Mouse (Mus musculus) layer of hippocampus, postnatal 25 days (tissue): ENCODE results near the gene Rhou. TPM values are rescaled to one million over a fixed set of nuclear protein-coding genes. Genes with fewer than 3 reads are reported as not detected.

Experiments used
- DNase-seq, 2 experiments: peaks; one replicate each; pipeline ENCODE4 v3.0.0; 2022; ENCODE audit warnings: mixed read lengths in 2 of 2, low spot score in 1 of 2; ENCODE audit errors: extremely low spot score in 1 of 2
- total RNA-seq, 2 experiments: library from RNA; stranded (reverse); gene quantifications; 2 replicates each; pipeline ENCODE4 v1.2.3; 2021

The Rhou gene
- total RNA-seq, 2 experiments from 2014 or later, result 36.3 to 44.0 TPM

- DNase-seq, result no peak
Measured at GRCm38 (mm10) chr8:123684806-123685205, 31.1 kb downstream of the Rhou start.

- DNase-seq, result no peak
Measured at GRCm38 (mm10) chr8:123685477-123685876, 31.7 kb downstream of the Rhou start.

GRCm38 (mm10) chr8:123687826-123688225, 34.1 kb downstream of the Rhou start:
- no peak for DNase-seq

- DNase-seq, result no peak
Measured at GRCm38 (mm10) chr8:123692165-123692962, 38.6 kb downstream of the Rhou start.

GRCm38 (mm10) chr8:123696167-123696566, 42.4 kb downstream of the Rhou start:
- DNase-seq, result no peak

- no peak for DNase-seq
Measured at GRCm38 (mm10) chr8:123697329-123697728, 43.6 kb downstream of the Rhou start.

GRCm38 (mm10) chr8:123700399-123701070, 46.8 kb downstream of the Rhou start:
- DNase-seq, result no peak

GRCm38 (mm10) chr8:123701952-123702587, 48.3 kb downstream of the Rhou start:
- DNase-seq, result no peak

GRCm38 (mm10) chr8:123705376-123705775, 51.6 kb downstream of the Rhou start:
- no peak for DNase-seq

- no peak for DNase-seq
Measured at GRCm38 (mm10) chr8:123707137-123707536, 53.4 kb downstream of the Rhou start.

GRCm38 (mm10) chr8:123708729-123709128, 55.0 kb downstream of the Rhou start:
- DNase-seq, result no peak

- DNase-seq, result no peak
Measured at GRCm38 (mm10) chr8:123710335-123710734, 56.6 kb downstream of the Rhou start.

Other genes with a start within 250 kb of the Rhou start
- under 1 TPM in 1 of 2 experiments, not detected in 1; 0.10 TPM for gene Mc1r, start 246.8 kb upstream of the Rhou start, total RNA-seq
- gene Tubb3, start 242.5 kb upstream of the Rhou start, total RNA-seq, result 100 to 1,000 TPM; 317 to 360 TPM
- gene Def8, start 230.4 kb upstream of the Rhou start, total RNA-seq, result 10 to 100 TPM; 64.6 to 66.6 TPM
- 10 to 100 TPM; 28.1 to 30.6 TPM for gene Afg3l1, start 176.0 kb upstream of the Rhou start, total RNA-seq
- gene Dbndd1, start 138.5 kb upstream of the Rhou start, total RNA-seq, result 10 to 100 TPM; 10.5 to 10.8 TPM
- 10 to 100 TPM; 23.3 to 33.1 TPM for gene Gas8, start 135.1 kb upstream of the Rhou start, total RNA-seq
- 10 to 100 TPM; 42.9 to 44.9 TPM for gene Rab4a, start 152.1 kb downstream of the Rhou start, total RNA-seq
- gene Ccsap, start 206.3 kb downstream of the Rhou start, total RNA-seq, result 10 to 100 TPM; 58.6 to 63.2 TPM
- gene Acta1, start 240.8 kb downstream of the Rhou start, total RNA-seq, result 1 to 10 TPM; 7.4 to 9.0 TPM